Mouse (Mus musculus): ENCODE data around the gene Ak1.

GRCm38 (mm10) chr2:32612274-32612673 lies 9.3 kb upstream of the Ak1 start:
- TF ChIP-seq TAL1 (IDR thresholded peaks at IDR 0.05; ENCODE audit: low read length) (no peak), GATA1 (IDR thresholded peaks at IDR 0.05; ENCODE audit: low read length) (no peak)
